Mouse (Mus musculus): ENCODE results near the gene Magoh.

GRCm38 (mm10) chr4:107889385-107889730, 9.8 kb downstream of the Magoh start:
- TF ChIP-seq POLR2A (IDR thresholded peaks at IDR 0.05; ENCODE audit: extremely low read depth, insufficient read depth, low read length) (no peak), CTCF (IDR thresholded peaks at IDR 0.05; ENCODE audit: low read depth, low read length) (no peak)

Data from liver, adult 2 months (tissue).